Mouse (Mus musculus): ENCODE measurements around the gene P2ry1. TPM values are rescaled to one million over a fixed set of nuclear protein-coding genes. Genes with fewer than 3 reads are reported as not detected.

The P2ry1 gene
- 10.5 and 19.4 TPM in 2 replicates for polyA plus RNA-seq (2012; ENCODE audit: low replicate concordance)

DNA sequence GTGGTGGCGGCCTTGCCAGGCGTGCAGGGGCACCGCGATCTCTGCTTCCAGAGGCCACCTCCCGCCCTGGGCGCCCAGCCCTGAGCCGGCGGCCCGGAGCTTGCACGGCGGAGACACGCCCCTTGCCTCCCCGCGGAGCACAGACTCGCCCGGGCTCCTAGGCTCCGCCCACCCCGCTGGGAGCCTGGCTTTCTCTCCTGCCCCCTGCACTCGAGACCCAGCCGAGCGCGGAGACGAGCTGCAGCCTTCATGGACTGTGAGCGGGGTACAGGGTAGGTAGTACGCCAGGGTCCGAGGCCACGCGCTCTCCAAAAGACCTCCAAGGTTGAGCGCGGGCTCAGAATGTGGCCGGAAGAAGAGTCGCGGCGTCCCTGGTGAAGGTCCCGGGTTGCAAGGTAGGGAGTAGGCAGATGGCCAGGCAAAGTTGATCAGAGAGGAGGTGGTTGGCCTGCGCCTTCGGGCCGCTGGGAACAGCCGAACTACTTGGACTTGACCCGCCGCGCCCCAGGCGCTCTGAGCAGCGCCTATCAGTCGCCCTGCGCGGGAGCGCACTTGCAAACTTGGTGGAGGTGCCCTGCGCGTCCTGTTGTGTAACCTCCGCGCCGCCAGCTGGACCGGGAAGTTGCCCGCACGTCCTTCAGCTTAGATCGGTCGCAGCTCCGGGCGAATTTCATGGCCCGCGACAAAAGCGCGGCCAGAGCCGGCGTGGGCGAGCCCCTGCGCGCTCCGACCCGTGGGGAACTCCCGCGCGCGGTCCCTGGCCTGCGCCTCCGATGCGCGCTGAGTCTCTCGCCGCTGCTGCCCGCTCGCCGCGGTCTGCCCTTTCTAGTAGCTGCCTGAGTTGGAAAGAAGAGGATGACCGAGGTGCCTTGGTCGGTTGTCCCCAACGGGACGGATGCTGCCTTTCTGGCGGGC lies at the start of gene P2ry1:
P2ry1 (plus strand) TSS at position 209 of the 915 bp plus-strand sequence.

Measured in leukemia stem cell, adult 10-12 weeks (primary cell).